Mouse (Mus musculus): ENCODE results near the gene Gm49337. TPM values are rescaled to one million over a fixed set of nuclear protein-coding genes. Genes with fewer than 3 reads are reported as not detected.

Gene Gm49337
- polyA plus RNA-seq, 1 experiment = not detected

GRCm38 (mm10) chr4:116157882-116158281 lies 15.3 kb upstream of the Gm49337 start:
- H3K4me1 ChIP-seq (ENCODE audit: control insufficient read depth, insufficient read depth, low read length) = peaks cover 6% of the 10 kb centered on the region
- H3K4me3 ChIP-seq (ENCODE audit: insufficient read depth, low read depth, low read length) = no peak overlapping the region
- TF ChIP-seq CTCF (IDR thresholded peaks at IDR 0.05; ENCODE audit: insufficient read depth, low read depth, low read length) (no peak), POLR2A (IDR thresholded peaks at IDR 0.05; ENCODE audit: insufficient read depth, low read depth, low read length) (no peak)
- H3K27ac ChIP-seq (ENCODE audit: insufficient read depth, low read depth, low read length) = no peak overlapping the region
- WGBS = 82% methylated on average over 2 of the region's 2 CpGs

- peaks cover 6% of the 10 kb centered on the region for H3K4me1 ChIP-seq (ENCODE audit: control insufficient read depth, insufficient read depth, low read length)
- no peak overlapping the region for H3K4me3 ChIP-seq (ENCODE audit: insufficient read depth, low read depth, low read length)
- TF ChIP-seq CTCF (IDR thresholded peaks at IDR 0.05; ENCODE audit: insufficient read depth, low read depth, low read length) = no peak
- no peak for TF ChIP-seq POLR2A (IDR thresholded peaks at IDR 0.05; ENCODE audit: insufficient read depth, low read depth, low read length)
- WGBS = 47% methylated on average over 3 of the region's 3 CpGs
- no peak overlapping the region for H3K27ac ChIP-seq (ENCODE audit: insufficient read depth, low read depth, low read length)
These were observed 13.3 kb upstream of the Gm49337 start for GRCm38 (mm10) chr4:116159912-116160311.

GRCm38 (mm10) chr4:116160769-116161168 lies 12.4 kb upstream of the Gm49337 start:
- 62% methylated on average over 3 of the region's 3 CpGs for WGBS
- Histone ChIP-seq H3K27ac (ENCODE audit: insufficient read depth, low read depth, low read length) (no peak overlapping the region), H3K4me3 (ENCODE audit: insufficient read depth, low read depth, low read length) (no peak overlapping the region)

GRCm38 (mm10) chr4:116162142-116162541 lies 11.0 kb upstream of the Gm49337 start:
- 49% methylated on average over 4 of the region's 4 CpGs for WGBS
- Histone ChIP-seq H3K27ac (ENCODE audit: insufficient read depth, low read depth, low read length) (no peak overlapping the region), H3K4me1 (ENCODE audit: control insufficient read depth, insufficient read depth, low read length) (peaks cover 6% of the 10 kb centered on the region), H3K4me3 (ENCODE audit: insufficient read depth, low read depth, low read length) (no peak overlapping the region)
- TF ChIP-seq CTCF (IDR thresholded peaks at IDR 0.05; ENCODE audit: insufficient read depth, low read depth, low read length) (no peak), POLR2A (IDR thresholded peaks at IDR 0.05; ENCODE audit: insufficient read depth, low read depth, low read length) (no peak)

More at GRCm38 (mm10) chr4:116160769-116161168, 12.4 kb upstream of the Gm49337 start:
- peaks cover 6% of the 10 kb centered on the region for H3K4me1 ChIP-seq (ENCODE audit: control insufficient read depth, insufficient read depth, low read length)
- TF ChIP-seq POLR2A (IDR thresholded peaks at IDR 0.05; ENCODE audit: insufficient read depth, low read depth, low read length) = no peak
- TF ChIP-seq CTCF (IDR thresholded peaks at IDR 0.05; ENCODE audit: insufficient read depth, low read depth, low read length) = no peak

- H3K4me3 ChIP-seq (ENCODE audit: insufficient read depth, low read depth, low read length) = no peak overlapping the region
- TF ChIP-seq POLR2A (IDR thresholded peaks at IDR 0.05; ENCODE audit: insufficient read depth, low read depth, low read length) = no peak
- TF ChIP-seq CTCF (IDR thresholded peaks at IDR 0.05; ENCODE audit: insufficient read depth, low read depth, low read length) = no peak
- peaks cover 6% of the 10 kb centered on the region for H3K4me1 ChIP-seq (ENCODE audit: control insufficient read depth, insufficient read depth, low read length)
- WGBS = 90% methylated on average over 2 of the region's 2 CpGs
- H3K27ac ChIP-seq (ENCODE audit: insufficient read depth, low read depth, low read length) = no peak overlapping the region
These were observed 8.2 kb upstream of the Gm49337 start for GRCm38 (mm10) chr4:116164759-116165554.

GRCm38 (mm10) chr4:116165708-116166407 lies 7.3 kb upstream of the Gm49337 start:
- peaks cover 5% of the 10 kb centered on the region for H3K4me1 ChIP-seq (ENCODE audit: control insufficient read depth, insufficient read depth, low read length)
- no peak for TF ChIP-seq CTCF (IDR thresholded peaks at IDR 0.05; ENCODE audit: insufficient read depth, low read depth, low read length)
- TF ChIP-seq POLR2A (IDR thresholded peaks at IDR 0.05; ENCODE audit: insufficient read depth, low read depth, low read length) = no peak
- H3K27ac ChIP-seq (ENCODE audit: insufficient read depth, low read depth, low read length) = no peak overlapping the region
- 79% methylated on average over 8 of the region's 8 CpGs for WGBS
- H3K4me3 ChIP-seq (ENCODE audit: insufficient read depth, low read depth, low read length) = no peak overlapping the region

GRCm38 (mm10) chr4:116167404-116167803 lies 5.8 kb upstream of the Gm49337 start, which contains the start of gene Tspan1:
Gene Tspan1, minus strand, starts transcription at chr4:116167601.
- H3K4me1 ChIP-seq (ENCODE audit: control insufficient read depth, insufficient read depth, low read length) = peaks cover 3% of the 10 kb centered on the region
- no peak for TF ChIP-seq CTCF (IDR thresholded peaks at IDR 0.05; ENCODE audit: insufficient read depth, low read depth, low read length)
- TF ChIP-seq POLR2A (IDR thresholded peaks at IDR 0.05; ENCODE audit: insufficient read depth, low read depth, low read length) = no peak
- H3K4me3 ChIP-seq (ENCODE audit: insufficient read depth, low read depth, low read length) = no peak within 1 kb of the TSS
- 46% methylated on average over 7 of the region's 7 CpGs for WGBS
- no peak within 1 kb of the TSS for H3K27ac ChIP-seq (ENCODE audit: insufficient read depth, low read depth, low read length)

- no peaks in the 10 kb centered on the region for H3K4me1 ChIP-seq (ENCODE audit: control insufficient read depth, insufficient read depth, low read length)
- no peak overlapping the region for H3K4me3 ChIP-seq (ENCODE audit: insufficient read depth, low read depth, low read length)
- 82% methylated on average over 7 of the region's 8 CpGs for WGBS
- TF ChIP-seq POLR2A (IDR thresholded peaks at IDR 0.05; ENCODE audit: insufficient read depth, low read depth, low read length) (no peak), CTCF (IDR thresholded peaks at IDR 0.05; ENCODE audit: insufficient read depth, low read depth, low read length) (no peak)
- H3K27ac ChIP-seq (ENCODE audit: insufficient read depth, low read depth, low read length) = no peak overlapping the region
These were observed 4.4 kb upstream of the Gm49337 start for GRCm38 (mm10) chr4:116168617-116169352.
